Mouse (Mus musculus) megakaryocyte, adult 5-6 weeks (primary cell): ENCODE results near the gene Plin3. TPM values are rescaled to one million over a fixed set of nuclear protein-coding genes. Genes with fewer than 3 reads are reported as not detected.

Experiments used
- ATAC-seq: 2 replicates; pipeline ENCODE4 v1.8.0; 2016; ENCODE audit warnings: mild to moderate bottlenecking, inconsistent platforms; ENCODE audit not compliant: poor library complexity, severe bottlenecking
- total RNA-seq, 2 experiments: library from RNA; stranded (forward) in 1 of 2; stranded (reverse) in 1 of 2; fragments of 153-499, 151-499 nt in 1 of 2; fragments of 221-1000, 200-1000 nt in 1 of 2; gene quantifications; 2 replicates each; pipeline versions ENCODE4 v1.2.3 to v1.2.4; 2015 to 2017

Plin3 gene
- total RNA-seq, 2 experiments from 2014 or later, result 9.1 to 29.2 TPM

DNA sequence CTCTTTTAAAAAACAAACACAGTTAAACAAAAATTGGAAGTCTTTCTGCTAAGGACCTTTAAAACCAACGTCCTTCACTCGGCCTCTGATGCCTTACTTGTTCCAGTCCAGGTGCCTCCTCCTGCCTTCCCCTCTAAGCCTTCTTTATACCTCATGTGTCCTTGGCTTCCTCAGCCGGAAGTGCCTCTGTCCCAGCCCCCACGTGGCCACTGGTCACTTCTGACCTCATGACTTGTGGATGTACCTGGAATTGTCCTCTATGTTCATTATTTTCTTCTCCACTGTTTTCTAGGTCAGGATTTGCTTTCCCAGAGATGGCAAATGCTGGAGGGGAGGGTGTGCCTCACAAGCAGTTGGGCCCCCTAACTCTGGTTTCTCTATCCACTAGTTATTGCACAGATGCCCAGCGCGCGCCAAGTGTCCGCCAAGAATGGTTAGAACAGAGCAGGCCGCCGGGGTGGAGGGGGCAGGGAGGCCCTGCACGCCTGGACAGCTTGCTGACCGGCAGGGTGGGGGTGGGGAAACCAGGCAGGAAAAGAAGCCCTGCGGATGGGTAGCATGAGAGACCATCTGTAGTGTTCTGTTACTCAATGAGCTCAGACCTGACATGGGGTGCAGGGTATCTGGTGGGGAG, 9.8 kb upstream of the Plin3 start:
- no peak for ATAC-seq

GRCm38 (mm10) chr17:56300186-56300585, 7.5 kb upstream of the Plin3 start, which contains the start of gene Arrdc5:
TSS of gene Arrdc5 (minus strand) at chr17:56300286.
- no peak for ATAC-seq

DNA sequence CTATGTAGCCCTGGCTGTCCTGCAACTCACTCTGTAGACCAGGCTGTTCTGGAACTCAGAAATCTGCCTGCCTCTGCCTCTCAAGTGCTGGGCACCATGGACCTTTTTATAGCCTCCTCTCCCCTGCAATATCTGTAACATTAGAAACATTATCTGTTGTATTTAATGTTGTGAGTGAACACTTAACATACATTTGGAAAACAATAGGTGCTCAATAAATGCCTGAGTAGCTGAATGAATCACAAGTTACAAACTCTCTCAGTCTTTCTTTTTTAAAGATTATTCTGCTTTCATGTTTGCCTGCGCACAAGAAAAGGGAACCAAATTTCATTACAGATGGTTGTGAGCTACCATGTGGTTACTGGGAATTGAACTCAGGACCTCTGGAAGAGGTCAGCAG, 5.6 kb upstream of the Plin3 start:
- no peak for ATAC-seq

- ATAC-seq, result no peak
Measured at GRCm38 (mm10) chr17:56296201-56296600, 3.5 kb upstream of the Plin3 start.

DNA sequence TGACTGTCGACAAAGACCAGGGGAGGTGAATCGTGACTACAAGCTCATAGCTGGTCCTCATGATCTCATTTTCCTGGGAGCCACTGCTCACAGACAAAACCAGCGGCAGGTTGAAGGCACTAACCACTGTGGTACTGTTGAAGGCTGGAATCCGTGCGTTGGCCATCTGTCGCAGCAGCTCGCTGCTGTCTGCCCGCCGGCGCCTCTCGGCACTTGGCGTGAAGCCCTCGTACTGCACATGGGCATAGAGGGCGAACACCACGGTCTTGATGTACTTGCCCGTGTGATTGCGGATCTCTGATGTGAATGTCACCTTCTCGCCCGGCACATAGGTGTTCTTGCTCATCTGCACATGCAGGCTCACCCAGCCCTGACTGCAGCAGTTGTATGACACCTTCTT, 1.6 kb upstream of the Plin3 start:
- no peak for ATAC-seq

- ATAC-seq, result no peak
Measured at GRCm38 (mm10) chr17:56293291-56293690, 618 bp upstream of the Plin3 start.

DNA sequence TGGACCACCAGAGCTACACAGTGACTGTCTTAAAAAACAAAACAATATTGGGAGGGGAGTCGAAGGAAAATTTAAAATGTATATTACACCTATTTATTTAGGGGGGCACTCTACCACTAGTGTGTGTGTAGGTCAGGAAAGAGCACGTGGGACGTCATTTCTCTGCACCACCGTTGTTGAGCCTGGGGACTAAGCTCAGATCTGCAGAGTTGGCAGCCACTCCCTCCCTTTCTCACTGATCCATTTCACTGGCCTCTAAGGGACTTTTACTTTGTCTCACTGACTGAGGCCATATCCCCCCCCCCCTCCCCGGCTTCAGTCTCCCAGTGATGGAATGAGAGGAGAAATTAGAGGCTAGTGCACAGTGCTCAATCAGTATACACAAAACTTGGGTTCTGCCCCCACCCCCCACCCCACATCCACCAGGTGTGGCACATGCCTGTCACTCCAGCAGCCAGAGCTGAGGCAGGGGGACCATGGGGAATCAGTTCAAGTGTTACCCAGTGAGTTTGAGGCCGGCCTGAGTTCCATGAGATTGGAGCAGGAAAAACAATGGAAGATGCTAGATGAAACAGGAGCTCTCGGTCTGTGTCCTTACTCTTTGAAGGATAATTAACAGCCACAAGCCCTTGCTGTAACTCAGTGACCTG, 722 bp downstream of the Plin3 start:
- ATAC-seq, result no peak

DNA sequence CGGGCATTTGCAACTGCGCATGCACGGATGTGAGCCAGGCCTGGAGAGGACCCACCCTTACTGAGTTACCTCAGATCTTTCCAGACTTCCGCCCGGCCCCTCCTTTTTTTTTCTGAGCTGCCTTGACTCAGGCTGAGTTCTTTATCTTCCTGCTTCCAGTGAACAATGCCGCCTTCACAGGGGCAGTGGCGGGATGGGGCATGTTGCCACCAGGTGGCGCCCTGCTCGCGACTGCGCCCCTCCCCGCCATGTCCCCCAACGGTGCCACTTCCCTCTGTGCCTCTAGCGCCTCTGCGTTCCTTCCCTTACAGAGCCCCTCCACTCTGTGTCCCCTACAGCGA, 1.5 kb downstream of the Plin3 start:
- ATAC-seq, result peak; percentile 80

DNA sequence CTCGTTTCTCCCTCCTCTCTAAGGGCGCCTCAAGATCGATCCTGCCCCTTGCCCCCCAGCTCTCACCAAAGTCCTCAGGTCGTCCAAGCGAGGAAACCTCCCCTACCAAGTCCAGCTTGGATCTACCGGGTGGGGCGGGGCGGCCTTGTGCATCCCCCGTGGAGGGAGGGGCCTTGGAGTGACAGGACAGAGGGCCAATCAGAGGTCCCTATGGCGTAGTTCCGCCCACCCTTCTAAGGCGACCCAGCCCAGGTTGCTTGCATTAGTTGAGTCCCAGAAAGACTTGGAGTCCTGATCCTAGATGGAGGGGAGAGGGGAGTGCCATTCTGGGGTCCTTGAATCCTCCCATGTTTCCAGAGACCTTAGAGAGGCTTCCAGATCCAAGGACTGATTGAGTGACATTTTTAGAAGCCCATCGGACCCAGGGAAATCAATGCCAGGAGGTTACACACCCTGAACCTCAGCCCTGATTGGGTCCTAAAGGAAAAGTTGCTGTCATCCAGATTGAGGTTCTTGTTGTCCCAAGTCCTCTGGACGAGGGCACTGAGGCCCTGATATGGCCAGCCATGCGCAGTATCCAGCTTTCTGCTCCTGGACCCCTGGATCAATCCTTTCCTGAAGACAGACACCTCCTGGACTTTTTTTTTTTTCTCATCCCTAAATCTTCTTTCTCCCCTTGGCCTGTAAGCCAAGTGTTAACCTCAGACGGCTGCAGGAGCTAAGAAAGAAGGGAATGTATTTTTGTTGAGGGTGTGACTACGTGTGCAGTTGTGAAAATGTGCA, 2.1 kb downstream of the Plin3 start:
- peak; percentile 76 for ATAC-seq

GRCm38 (mm10) chr17:56289371-56290331, 3.0 kb downstream of the Plin3 start:
- peak; percentile 31 for ATAC-seq

DNA sequence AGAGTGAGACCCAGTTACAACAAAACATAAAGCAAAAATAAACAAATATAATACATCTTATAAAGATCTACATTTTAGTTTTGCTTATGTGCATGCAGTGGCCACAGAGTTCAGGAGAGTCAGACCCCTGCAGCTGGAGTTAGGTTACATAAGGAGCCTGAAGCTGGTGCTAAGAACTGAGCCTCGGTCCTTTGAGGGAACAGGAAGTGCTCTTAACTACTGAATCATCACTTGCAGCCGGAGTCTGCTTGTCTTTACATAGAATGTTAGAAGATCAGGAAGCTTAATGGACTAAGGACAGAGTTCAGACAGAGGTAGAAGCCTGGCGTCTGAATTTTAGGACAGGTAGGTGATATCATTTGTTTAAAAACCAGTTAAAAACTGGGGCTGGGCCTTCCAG, 3.8 kb downstream of the Plin3 start:
- ATAC-seq, result no peak

DNA sequence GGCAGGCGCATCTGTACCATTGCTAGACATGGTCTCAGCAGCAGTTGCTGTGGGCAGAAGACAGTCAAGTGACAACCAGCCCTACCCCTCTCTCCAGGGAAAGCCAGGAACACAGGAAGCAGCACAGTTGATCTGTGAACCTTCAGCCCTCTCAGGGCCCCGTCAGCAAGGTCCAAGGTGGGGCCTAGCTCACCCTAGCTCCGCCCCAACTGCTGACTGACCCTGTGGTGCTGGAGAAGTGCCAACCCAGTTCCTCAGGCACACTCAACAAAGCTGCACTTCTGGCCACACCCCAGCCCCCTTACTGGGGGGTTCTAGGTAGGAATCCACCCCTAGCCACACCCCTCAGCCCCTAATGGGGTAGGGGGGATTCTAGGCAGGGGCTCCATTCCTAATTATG, 4.8 kb downstream of the Plin3 start:
- ATAC-seq, result no peak

DNA sequence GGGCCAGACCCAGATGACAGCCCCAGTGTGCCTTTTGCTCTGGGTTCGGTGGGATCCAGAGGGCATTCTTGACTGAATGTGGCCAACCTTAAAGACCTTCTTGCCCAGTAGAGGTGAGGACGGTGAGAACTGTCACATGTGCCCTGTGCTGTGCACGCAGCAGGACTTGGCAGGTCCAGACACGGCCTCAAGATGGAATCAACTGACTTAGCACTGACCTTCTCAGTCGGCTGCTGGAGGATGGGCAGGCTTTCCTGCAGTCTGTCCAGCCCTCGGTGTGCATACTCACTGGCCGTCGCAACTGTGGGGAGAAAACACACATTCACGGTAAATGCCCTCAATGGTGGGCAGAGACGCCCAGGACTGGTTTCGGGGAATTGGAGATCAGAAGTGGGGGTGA, 6.7 kb downstream of the Plin3 start:
- ATAC-seq, result no peak

- ATAC-seq, result peak; percentile 61
Measured at GRCm38 (mm10) chr17:56283316-56283715, 9.4 kb downstream of the Plin3 start.

DNA sequence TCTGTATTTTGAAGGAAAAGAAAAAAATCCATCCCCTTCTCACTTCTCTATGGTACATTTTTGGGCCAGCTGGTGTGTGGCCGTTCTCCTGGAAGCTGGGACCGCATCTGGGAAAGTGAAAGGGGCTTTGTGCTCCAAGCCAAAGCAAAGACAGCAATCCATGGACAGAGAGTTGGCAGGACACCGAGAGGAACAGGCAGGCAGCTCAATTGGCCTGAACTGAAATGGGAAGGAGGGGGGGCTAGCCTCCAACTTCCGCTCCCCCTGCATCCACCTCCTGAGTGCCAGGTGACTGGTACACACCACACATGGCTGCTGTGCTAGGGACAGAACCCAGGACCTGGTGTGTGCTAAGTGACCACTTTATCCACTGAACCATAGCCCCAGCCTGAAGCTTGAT, 9.9 kb downstream of the Plin3 start:
- no peak for ATAC-seq

- peak; percentile 53 for ATAC-seq
Measured at GRCm38 (mm10) chr17:56281193-56281592, 11.5 kb downstream of the Plin3 start.

- no peak for ATAC-seq
Measured at GRCm38 (mm10) chr17:56279481-56280155, 13.1 kb downstream of the Plin3 start.

- no peak for ATAC-seq
Measured at GRCm38 (mm10) chr17:56278340-56278739, 14.3 kb downstream of the Plin3 start.

DNA sequence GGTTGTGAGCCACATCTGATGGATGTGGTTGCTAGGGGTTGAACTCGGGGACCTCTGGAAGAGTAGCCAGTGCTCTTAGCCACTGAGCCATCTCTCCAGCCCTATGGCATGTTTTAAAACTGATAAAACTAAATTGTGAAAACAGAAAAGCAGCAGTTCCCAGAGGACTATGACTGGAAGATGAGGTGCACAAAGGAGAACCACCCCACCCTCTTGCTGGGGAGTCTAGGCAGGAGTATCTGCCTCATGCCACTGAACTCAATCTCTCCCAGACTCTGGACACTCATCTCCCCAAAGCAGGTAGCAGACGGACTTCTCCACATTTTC, 15.1 kb downstream of the Plin3 start:
- no peak for ATAC-seq
